Mouse (Mus musculus) forebrain, embryonic 10.5 days (tissue): Measurements from ENCODE around the gene Taf8. TPM values are rescaled to one million over a fixed set of nuclear protein-coding genes. Genes with fewer than 3 reads are reported as not detected.

Source experiments
- DNase-seq: peaks from one replicate; pipeline ENCODE4 v3.0.0-alpha.2; 2017; ENCODE audit warnings: low spot score; ENCODE audit errors: extremely low spot score
- H3K27ac ChIP-seq: fragments of 300-500 bp; sonication (generic); 2 replicates; pipeline ENCODE4 v1.5.1; 2016; ENCODE audit warnings: mild to moderate bottlenecking
- H3K27me3 ChIP-seq: fragments of 300-500 bp; sonication (generic); 2 replicates; pipeline ENCODE4 v1.6.1; 2016; ENCODE audit warnings: mild to moderate bottlenecking; ENCODE audit not compliant: poor library complexity, severe bottlenecking
- H3K36me3 ChIP-seq: fragments of 300-500 bp; sonication (generic); replicated peaks from 2 replicates; pipeline ENCODE4 v1.6.1; 2016; ENCODE audit warnings: mild to moderate bottlenecking, moderate library complexity
- H3K4me1 ChIP-seq: fragments of 300-500 bp; sonication (generic); 2 replicates; pipeline ENCODE4 v1.6.1; 2016
- H3K4me3 ChIP-seq: fragments of 300-500 bp; sonication (generic); 2 replicates; pipeline ENCODE4 v1.5.1; 2016; ENCODE audit warnings: mild to moderate bottlenecking, moderate library complexity
- H3K9me3 ChIP-seq: fragments of 300-500 bp; sonication (generic); 2 replicates; pipeline ENCODE4 v1.6.1; 2016; ENCODE audit warnings: mild to moderate bottlenecking, moderate library complexity
- WGBS: fragments of 180-500 bp; shearing (Covaris S2); methylation state at CpG from one replicate; pipeline ENCODE4 v1.1.7; 2016; 5-methylcytosine and 5-hydroxymethylcytosine counted together
- polyA plus RNA-seq: library from polyadenylated mRNA; unstranded; fragments of >200 nt; fragmentation: Nextera tagmentation; extraction: Ambion mirVana; gene quantifications from 2 replicates; pipeline ENCODE4 v1.2.1, GENCODE M21; 2016

Gene Taf8
- polyA plus RNA-seq, 1 experiment from 2014 or later: 32.5 TPM

DNA sequence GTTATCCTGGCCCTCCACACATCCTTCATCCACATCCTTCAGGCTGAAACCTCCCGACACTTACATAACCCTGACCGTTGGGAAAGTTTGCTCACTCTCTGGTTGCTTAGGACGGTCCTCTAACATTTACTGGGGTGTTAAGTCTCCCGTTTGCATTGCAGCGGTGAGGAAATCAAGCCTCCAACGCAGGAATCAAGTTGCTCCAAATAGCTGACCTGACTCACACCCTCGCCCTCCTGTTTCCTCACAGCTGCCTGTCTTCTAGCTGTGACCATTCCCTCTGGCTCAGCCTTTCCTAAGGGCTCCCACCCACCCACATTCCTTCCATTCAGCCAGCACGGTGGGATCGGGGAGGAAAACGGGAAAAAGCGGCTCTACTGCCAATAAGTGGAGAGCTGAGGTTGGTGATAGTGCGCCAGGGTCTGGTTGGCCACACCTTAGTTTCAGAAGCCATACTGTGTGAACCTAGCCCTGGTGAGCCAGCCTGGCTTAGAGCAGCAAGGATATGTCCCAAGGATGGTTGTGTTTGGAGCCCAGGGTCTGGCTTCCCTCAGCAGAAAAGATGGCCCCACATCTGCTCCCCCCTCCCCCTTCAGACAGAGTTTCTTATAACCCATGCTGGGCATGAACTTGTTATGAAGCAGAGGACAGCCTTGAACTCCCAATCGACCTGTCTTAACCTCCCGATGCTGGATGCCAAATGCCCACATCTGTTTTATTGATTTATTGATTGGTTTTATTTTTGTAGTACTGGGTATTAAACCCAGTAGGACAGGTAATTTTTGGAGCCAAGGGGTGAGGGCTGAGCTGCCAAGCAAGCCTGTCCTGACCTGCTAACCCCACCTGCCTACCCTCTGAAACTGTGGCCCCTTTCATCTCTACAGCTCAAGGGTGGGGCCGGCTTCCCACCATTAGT, 29.4 kb downstream of the Taf8 start:
- peaks cover 58% of the 10 kb centered on the region for H3K27me3 ChIP-seq
- WGBS: 59% methylated on average over 15 of the region's 15 CpGs
- no peak overlapping the region for H3K27ac ChIP-seq
- no peaks in the 10 kb centered on the region for H3K9me3 ChIP-seq
- no peaks in the 10 kb centered on the region for H3K36me3 ChIP-seq
- peaks cover 13% of the 10 kb centered on the region for H3K4me1 ChIP-seq
- no peak for DNase-seq
- no peak overlapping the region for H3K4me3 ChIP-seq

DNA sequence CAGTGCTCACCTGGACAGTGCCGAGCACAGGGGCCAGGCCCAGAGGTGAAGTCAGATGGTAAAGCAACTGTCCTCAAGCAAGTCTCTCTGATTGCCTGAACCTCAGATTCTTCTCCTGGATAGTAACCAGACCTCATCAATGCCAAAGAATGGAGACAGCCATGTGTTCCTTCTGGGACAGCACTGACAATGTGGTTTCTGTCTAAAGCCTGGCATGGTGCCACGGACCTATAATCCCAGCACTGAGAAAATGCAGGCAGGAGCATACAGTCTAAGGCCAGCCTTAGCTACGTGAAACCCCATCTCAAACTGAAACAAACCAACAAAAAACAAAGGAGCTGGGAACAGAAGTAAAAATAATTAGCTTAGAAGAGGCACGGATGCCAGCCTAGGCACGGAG, 31.4 kb downstream of the Taf8 start:
- H3K4me1 ChIP-seq: peaks cover 24% of the 10 kb centered on the region
- WGBS: 88% methylated on average over 5 of the region's 5 CpGs
- peaks cover 78% of the 10 kb centered on the region for H3K27me3 ChIP-seq
- DNase-seq: no peak
- no peak overlapping the region for H3K27ac ChIP-seq
- no peaks in the 10 kb centered on the region for H3K36me3 ChIP-seq
- H3K4me3 ChIP-seq: no peak overlapping the region
- no peaks in the 10 kb centered on the region for H3K9me3 ChIP-seq

DNA sequence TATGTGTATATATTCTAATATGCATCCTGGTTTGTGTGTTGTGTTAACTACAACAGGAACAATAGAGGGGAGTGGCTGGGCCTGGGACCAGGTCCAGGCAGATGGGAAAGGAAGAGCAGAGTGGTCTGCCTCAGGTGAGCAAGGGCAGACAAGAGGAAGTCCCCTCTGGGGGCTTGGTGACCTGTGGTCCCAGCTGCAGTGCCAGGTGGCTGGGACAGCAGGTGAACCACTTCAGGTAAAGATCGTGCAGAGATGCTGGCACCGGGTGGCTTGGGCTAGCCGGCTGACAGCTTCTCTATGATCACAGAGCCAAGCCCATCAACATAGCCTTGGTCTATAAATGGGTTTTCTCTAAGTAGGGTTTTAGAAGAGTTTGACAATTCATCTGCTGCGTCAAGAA, 32.0 kb downstream of the Taf8 start:
- Histone ChIP-seq H3K4me3 (no peak overlapping the region), H3K36me3 (no peaks in the 10 kb centered on the region), H3K9me3 (no peaks in the 10 kb centered on the region), H3K27me3 (peaks cover 84% of the 10 kb centered on the region), H3K27ac (no peak overlapping the region), H3K4me1 (peaks cover 30% of the 10 kb centered on the region)
- WGBS: 92% methylated on average over 4 of the region's 4 CpGs
- no peak for DNase-seq

DNA sequence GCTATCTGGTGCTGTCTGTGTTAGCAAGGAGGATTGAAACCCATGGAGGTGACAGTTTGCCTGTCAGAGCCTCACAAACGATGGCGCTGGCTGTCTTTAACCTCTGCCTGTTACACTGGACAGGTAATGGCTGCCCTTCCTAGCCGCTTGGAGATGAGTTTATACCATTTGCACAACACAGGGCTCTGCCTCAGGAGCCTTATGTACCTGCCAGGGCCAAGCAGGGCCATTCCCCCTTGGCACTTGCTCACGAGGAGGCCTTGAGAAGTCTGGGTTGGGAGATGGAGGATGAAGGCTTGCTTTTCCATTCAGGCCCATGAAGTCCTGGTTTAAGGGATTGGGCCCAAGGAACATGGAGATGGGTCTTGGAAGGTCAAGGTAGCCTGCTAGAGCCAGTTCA, 32.5 kb downstream of the Taf8 start:
- no peak for DNase-seq
- Histone ChIP-seq H3K4me1 (peaks cover 34% of the 10 kb centered on the region), H3K9me3 (no peaks in the 10 kb centered on the region), H3K27me3 (peaks cover 89% of the 10 kb centered on the region), H3K4me3 (no peak overlapping the region), H3K36me3 (no peaks in the 10 kb centered on the region), H3K27ac (no peak overlapping the region)
- WGBS: 87% methylated on average over 4 of the region's 4 CpGs

DNA sequence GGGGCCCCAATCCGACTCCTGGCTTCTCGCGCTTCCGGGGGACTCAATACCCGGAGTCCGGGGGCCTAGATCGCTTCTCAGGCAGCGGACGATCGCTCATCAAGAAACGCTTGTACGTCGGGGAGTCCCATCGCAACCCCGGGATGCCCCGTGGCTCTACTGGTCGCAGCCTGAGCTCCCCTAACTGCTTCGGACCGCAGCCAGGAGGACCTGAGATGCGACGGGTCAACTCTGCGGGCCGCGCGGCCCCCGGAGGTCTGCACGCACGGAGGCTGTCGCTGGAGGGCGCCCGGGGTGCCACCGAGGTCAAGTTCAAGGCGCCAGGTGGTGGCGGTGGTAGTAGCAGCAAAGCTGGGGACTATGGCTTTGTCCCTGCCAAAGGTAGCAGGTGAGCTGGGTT, 33.6 kb downstream of the Taf8 start:
- Histone ChIP-seq H3K36me3 (no peaks in the 10 kb centered on the region), H3K4me3 (peak overlapping the region; percentile 43), H3K27ac (0 out of 2 replicates have a peak overlapping the region, but pooled peaks have one; percentile 32), H3K27me3 (peaks cover 96% of the 10 kb centered on the region), H3K4me1 (peaks cover 46% of the 10 kb centered on the region), H3K9me3 (no peaks in the 10 kb centered on the region)
- no peak for DNase-seq
- 6% methylated on average over 34 of the region's 34 CpGs for WGBS

DNA sequence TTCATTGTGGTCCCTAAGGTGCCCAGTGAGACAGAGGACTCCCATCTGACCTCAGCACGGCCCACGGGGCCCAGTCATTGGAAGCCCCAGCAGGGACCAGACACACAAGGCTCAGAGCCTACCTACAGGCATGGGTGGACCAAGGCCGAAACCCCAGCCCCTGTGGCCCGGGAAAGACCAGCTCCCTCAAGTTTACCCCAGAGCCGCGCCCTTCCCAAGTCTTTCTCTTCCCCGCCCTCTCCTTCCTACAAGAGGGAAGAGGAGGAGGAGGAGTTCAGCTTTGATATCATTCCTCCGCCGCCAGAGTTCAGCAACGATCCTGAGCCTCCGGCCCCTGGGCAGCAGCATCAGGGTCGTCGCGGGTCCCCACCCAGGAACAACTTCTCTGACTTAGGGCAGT, 34.0 kb downstream of the Taf8 start:
- H3K36me3 ChIP-seq: no peaks in the 10 kb centered on the region
- peaks cover 46% of the 10 kb centered on the region for H3K4me1 ChIP-seq
- WGBS: 16% methylated on average over 14 of the region's 14 CpGs
- DNase-seq: no peak
- H3K4me3 ChIP-seq: peak overlapping the region; percentile 43
- H3K27me3 ChIP-seq: peaks cover 93% of the 10 kb centered on the region
- 0 out of 2 replicates have a peak overlapping the region, but pooled peaks have one; percentile 32 for H3K27ac ChIP-seq
- H3K9me3 ChIP-seq: no peaks in the 10 kb centered on the region

DNA sequence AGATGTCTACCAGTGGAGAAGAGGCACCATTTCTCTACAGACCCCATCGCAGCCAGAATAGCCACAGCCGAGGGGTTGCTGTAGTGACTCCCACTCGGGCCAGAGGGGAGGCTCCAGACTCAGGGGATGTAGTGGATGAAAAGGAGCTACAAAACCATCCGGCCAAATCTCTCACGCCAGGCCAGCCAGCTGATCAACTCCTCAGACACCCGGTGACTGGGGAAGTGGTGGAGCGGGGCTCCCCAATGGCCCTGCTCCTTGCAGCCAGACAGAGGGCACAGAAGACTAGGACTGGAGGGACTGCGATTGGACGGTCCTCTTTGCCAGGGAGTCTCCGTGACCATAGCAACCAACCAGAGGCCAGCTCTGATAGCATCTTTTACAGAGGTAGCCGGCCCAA, 34.4 kb downstream of the Taf8 start:
- Histone ChIP-seq H3K4me1 (peaks cover 48% of the 10 kb centered on the region), H3K27ac (no peak overlapping the region), H3K36me3 (no peaks in the 10 kb centered on the region), H3K4me3 (peak overlapping the region; percentile 43; the same call in 1 of the 2 replicates), H3K9me3 (no peaks in the 10 kb centered on the region), H3K27me3 (peaks cover 93% of the 10 kb centered on the region)
- WGBS: 61% methylated on average over 11 of the region's 11 CpGs
- DNase-seq: no peak

DNA sequence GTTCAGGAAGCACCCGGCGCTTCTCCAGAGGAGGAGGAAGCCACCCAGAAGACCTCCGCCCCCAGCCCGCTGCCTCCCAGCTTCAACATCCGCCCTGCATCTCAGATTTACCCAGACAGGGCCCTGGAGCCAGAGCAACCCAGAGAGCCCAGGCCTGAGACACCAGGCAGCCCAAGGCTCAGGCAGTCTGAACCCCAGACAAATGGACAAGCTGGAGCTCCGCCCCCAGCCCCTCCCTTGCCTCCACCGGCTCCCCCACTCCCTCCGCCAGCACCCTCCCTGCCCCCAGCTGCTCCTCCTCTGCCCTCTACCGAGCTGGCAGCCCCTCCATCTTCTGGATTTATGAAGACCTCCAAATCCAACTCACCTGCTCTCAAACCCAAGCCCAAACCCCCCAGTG, 35.8 kb downstream of the Taf8 start:
- Histone ChIP-seq H3K9me3 (no peaks in the 10 kb centered on the region), H3K36me3 (no peaks in the 10 kb centered on the region), H3K4me1 (peaks cover 53% of the 10 kb centered on the region), H3K27me3 (peaks cover 97% of the 10 kb centered on the region), H3K27ac (no peak overlapping the region), H3K4me3 (no peak overlapping the region)
- WGBS: 39% methylated on average over 9 of the region's 9 CpGs
- DNase-seq: no peak

DNA sequence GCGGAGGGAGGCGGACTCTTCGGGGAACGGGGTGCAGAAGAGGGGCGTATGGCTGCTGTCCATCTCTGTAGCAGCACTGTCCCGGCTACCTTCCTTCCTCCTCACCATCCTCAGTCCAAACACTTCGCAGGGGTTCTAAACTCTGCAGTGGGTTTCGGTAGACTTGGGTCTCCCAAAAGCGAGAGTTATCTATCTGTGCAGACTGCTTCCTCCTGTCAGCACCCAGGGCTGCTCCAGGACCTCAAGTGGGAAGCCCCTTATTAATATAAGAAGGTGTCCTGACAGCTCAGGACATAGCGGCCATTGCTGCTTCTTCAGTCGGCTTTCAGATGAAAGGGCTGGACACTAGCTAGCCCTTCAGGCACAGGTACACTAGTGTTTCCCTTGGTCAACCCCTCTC, 37.1 kb downstream of the Taf8 start:
- H3K9me3 ChIP-seq: no peaks in the 10 kb centered on the region
- no peak for DNase-seq
- H3K4me1 ChIP-seq: peaks cover 53% of the 10 kb centered on the region
- 83% methylated on average over 11 of the region's 11 CpGs for WGBS
- H3K4me3 ChIP-seq: no peak overlapping the region
- no peak overlapping the region for H3K27ac ChIP-seq
- H3K36me3 ChIP-seq: no peaks in the 10 kb centered on the region
- H3K27me3 ChIP-seq: peaks cover 97% of the 10 kb centered on the region

DNA sequence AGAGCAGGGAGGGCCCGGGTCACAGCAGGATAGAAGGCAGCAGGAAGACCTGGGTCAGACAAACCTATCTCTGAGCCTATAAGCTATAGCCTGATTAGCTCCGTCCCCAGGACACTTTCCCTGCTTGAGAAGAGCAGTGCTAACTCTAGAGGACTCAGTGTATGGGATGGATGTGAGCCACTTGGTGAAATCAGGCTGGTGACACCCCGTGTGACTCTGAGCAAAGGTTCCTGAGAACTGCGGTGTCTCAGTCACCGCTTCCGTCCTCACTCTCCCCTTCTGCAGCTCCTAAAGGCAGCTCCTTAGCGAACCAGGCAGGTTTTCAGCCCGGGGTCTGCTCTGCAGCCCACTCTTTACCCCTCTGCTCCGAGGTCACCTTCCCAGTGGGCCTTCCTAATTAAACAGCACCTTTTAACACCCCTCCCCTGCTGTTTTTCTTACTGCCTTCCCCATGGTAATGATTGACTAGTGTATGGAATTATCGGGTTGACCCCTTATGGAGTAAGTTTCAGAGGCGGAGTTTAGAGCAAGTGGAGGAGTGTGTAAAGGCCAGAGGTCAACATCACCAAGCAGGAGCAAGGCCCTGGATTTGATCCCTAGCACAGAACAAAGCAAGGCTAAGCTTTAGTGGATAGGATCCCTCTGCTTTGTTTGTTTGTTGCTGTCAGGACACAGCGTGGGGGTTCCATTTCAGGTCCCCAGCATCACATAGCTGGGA, 37.7 kb downstream of the Taf8 start:
- Histone ChIP-seq H3K9me3 (no peaks in the 10 kb centered on the region), H3K27ac (no peak overlapping the region), H3K4me3 (no peak overlapping the region), H3K4me1 (peaks cover 53% of the 10 kb centered on the region), H3K36me3 (no peaks in the 10 kb centered on the region), H3K27me3 (peaks cover 97% of the 10 kb centered on the region)
- no peak for DNase-seq
- 48% methylated on average over 12 of the region's 12 CpGs for WGBS

DNA sequence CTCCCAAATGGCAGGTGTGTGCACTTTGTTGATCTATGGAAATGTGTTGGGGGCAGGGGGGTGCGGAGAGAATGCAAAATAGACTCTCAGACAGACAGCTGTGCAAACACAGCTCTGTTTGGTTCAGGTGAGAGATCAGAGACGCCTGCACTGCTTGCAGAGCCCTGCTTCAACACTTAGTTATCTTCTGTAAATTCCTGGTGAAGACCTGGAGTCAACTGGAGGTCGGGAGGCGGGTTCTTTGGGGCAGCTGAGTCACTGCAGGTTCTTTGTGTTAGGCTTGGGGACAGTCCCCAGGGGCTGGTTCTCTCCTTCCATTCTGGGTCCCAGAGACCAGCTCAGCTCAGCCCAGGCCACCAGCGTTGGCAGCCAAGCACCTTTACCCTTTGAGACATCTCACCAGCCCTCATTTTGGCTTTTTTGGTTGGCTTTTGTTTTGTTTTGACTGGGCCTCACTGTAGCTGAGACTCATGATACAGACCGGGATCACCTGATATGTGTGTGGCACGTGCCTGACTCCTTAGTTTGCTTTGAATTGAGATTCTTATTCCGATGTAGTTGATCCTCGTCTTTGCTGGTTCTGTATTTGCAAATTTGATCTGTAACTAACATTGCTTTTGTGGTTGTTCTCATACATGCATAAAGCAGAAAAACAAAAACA, 39.2 kb downstream of the Taf8 start:
- Histone ChIP-seq H3K27ac (no peak overlapping the region), H3K4me1 (peaks cover 44% of the 10 kb centered on the region), H3K36me3 (no peaks in the 10 kb centered on the region), H3K9me3 (no peaks in the 10 kb centered on the region), H3K27me3 (peaks cover 82% of the 10 kb centered on the region), H3K4me3 (no peak overlapping the region)
- 55% methylated on average over 9 of the region's 9 CpGs for WGBS
- DNase-seq: no peak

DNA sequence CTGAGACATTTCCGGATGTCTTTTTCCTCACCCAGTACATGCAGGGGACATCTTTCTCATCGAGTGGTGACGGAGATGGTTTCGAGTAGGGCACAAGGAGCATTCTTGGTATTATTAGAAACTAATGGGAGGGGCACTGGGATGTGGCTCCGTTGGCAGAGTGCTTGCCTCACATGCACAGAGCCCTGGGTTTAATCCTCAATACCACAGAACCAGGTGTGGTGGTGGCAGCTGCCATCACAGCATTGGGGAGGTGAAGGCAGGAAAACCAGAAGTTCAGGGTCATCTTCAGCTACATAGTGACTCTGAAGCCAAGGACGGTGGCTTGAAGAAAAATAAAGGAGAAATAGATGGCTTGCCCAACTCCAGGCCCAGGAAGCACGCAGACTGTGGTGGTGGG, 39.9 kb downstream of the Taf8 start:
- no peak overlapping the region for H3K27ac ChIP-seq
- WGBS: 88% methylated on average over 7 of the region's 7 CpGs
- H3K36me3 ChIP-seq: no peaks in the 10 kb centered on the region
- peaks cover 76% of the 10 kb centered on the region for H3K27me3 ChIP-seq
- no peak overlapping the region for H3K4me3 ChIP-seq
- peaks cover 42% of the 10 kb centered on the region for H3K4me1 ChIP-seq
- DNase-seq: no peak
- no peaks in the 10 kb centered on the region for H3K9me3 ChIP-seq

DNA sequence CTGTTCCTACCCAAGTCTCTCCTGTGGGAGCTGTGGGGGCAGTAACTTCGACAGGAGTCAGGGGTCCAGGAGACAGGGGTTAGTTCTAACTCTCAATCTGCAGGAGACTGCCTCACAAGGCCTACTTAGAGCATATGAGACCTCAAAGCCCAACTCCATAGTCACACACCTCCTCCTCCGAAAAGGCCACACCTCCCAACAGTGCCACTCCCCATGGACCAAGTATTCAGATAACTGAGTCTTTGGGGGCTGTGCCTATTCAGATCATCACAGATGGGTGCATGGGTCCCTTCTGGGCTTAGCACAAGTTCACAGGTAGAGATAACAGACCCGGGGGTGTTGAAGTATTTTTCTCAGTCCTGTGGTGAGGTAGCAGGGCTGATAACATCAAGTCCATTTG, 40.4 kb downstream of the Taf8 start:
- no peak for DNase-seq
- 81% methylated on average over 3 of the region's 3 CpGs for WGBS
- Histone ChIP-seq H3K4me1 (peaks cover 41% of the 10 kb centered on the region), H3K9me3 (no peaks in the 10 kb centered on the region), H3K4me3 (no peak overlapping the region), H3K27me3 (peaks cover 70% of the 10 kb centered on the region), H3K27ac (no peak overlapping the region), H3K36me3 (no peaks in the 10 kb centered on the region)
